Mouse (Mus musculus) bone marrow macrophage, adult 2 months (primary cell): ENCODE measurements around the gene Pou4f2. TPM values are rescaled to one million over a fixed set of nuclear protein-coding genes. Genes with fewer than 3 reads are reported as not detected.

Experiments used
- H3K27ac ChIP-seq: 2 replicates; pipeline ENCODE4 v1.5.1; 2012; ENCODE audit warnings: low read depth, low read length; ENCODE audit not compliant: insufficient read depth
- H3K4me1 ChIP-seq: 2 replicates; pipeline ENCODE4 v1.6.1; 2012; ENCODE audit warnings: low read length; ENCODE audit not compliant: control insufficient read depth, insufficient read depth
- H3K4me3 ChIP-seq: 2 replicates; pipeline ENCODE4 v1.5.1; 2012; ENCODE audit warnings: mild to moderate bottlenecking, low read length, moderate library complexity; ENCODE audit not compliant: insufficient read depth
- CTCF ChIP-seq: IDR thresholded peaks from 2 replicates; pipeline ENCODE4 v1.5.1; 2012; ENCODE audit warnings: low read depth, mild to moderate bottlenecking, low read length, moderate library complexity
- POLR2A ChIP-seq: IDR thresholded peaks from 2 replicates; pipeline ENCODE4 v1.6.1; 2012; ENCODE audit warnings: mild to moderate bottlenecking, low read depth, low read length, borderline replicate concordance
- polyA plus RNA-seq: library from polyadenylated mRNA; stranded (reverse); fragments of >200 nt; gene quantifications from 2 replicates; pipeline ENCODE4 v1.2.4, GENCODE M21; 2012; ENCODE audit not compliant: missing spikeins, insufficient read depth, insufficient read length

Pou4f2 gene
- polyA plus RNA-seq, 1 experiment, result not detected

DNA sequence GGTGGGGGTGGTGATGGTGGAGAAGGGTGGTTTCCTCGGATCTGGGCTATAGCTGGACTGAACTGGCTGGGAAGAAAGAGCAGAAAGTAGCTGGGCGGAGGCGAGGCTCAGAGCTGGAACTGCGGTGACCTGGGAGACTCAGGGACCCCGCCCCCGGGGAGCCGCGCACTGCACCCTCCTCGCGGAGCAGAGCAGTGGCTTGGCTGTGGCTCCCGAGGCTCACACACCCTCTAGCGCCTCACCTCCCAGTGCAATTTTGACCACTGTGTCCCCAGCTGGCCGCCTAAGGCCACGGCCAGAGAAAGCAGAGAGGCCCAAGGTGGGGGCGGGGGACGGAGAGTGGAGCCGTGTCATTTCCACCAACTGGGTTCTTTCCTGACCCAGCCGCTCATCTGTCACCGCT is 16.3 kb downstream of the Pou4f2 start:
- no peak overlapping the region for H3K27ac ChIP-seq
- no peak overlapping the region for H3K4me3 ChIP-seq
- no peaks in the 10 kb centered on the region for H3K4me1 ChIP-seq
- TF ChIP-seq CTCF, result no peak
- TF ChIP-seq POLR2A, result no peak

DNA sequence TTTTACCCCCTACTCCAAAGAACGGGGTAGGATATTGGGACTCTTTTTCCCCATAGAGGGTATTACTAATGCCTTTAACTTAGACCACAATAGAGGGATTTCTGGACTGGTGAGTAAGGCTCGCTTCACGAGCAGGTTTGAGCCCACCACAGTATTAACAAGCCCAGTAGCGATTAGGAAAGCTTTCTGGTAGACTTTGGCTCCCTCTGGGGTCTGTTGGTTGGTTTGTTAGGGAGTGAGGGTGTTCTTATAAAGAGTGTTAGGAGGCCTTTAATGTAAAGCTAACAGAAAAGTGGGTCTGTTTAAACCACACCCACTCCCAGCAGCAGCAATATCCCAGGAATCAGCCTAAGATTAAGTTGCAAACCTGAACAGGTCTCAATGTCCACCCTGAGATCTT is 17.2 kb downstream of the Pou4f2 start:
- no peak overlapping the region for H3K27ac ChIP-seq
- TF ChIP-seq POLR2A (no peak), CTCF (no peak)
- no peaks in the 10 kb centered on the region for H3K4me1 ChIP-seq
- no peak overlapping the region for H3K4me3 ChIP-seq

DNA sequence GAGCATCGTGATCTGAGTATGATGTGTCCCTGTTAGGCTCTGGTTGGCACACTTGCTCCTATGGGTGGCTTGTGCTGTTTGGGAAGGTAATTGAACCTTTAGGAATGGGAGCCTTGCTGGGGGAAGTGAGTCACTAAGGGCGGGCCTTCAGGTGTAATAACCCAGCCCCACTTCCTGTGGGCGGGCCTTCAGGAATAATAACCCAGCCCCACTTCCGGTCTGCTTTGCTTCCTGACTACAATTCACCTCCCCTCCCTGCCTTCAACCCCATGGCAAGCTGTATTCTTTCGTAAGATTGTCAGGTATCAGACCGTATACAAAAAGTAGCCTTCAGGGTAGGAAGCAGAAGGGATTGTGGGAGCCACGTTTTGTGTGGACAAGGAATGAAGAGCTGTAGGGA is 45.7 kb downstream of the Pou4f2 start:
- no peak overlapping the region for H3K27ac ChIP-seq
- TF ChIP-seq CTCF (no peak), POLR2A (no peak)
- H3K4me1 ChIP-seq, result no peaks in the 10 kb centered on the region
- no peak overlapping the region for H3K4me3 ChIP-seq

Other genes starting within 250 kb of the Pou4f2 start
- not detected in 2 replicates for gene Ttc29, start 223.3 kb downstream of the Pou4f2 start, polyA plus RNA-seq
- gene Rbmxl1, start 72.3 kb upstream of the Pou4f2 start, polyA plus RNA-seq, result 45.7 and 46.6 TPM in 2 replicates
- gene Slc10a7, start 72.7 kb upstream of the Pou4f2 start, polyA plus RNA-seq, result 14.2 TPM in 2 replicates